Comparison of ENCODE assay signal across 19 mouse cellular contexts in the genomic region with DNA sequence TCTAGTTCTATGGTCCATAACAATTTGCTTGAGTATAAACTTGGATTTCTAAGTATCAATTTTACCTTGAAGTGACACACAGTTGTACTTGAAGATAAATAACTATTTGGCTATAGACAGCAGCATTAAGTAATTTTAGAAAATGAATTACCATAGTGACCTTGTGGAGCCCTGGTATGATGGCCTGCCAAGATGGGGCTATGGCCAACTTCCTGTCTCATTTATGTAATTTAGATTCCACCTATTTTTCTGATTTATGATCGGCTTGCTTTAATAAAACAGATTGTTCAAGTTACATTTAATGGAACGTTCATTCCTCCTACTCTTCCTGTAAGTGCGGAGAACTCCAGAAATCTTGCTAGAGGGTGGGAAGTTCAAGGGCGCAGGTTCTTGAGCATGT.
A peak's percentile ranks its signal among the peaks of the same experiment; 100 is the strongest.
DNase-seq lines count a peak whose midpoint lies in the region; ATAC-seq lines count a peak whose summit lies in the region.
"Had no signal": no experiment of that assay in that cellular context is flagged by ENCODE, and none has a peak within 500 bp of the region (broad histone marks: within the 10 kb centered on the region; RNA-seq: fewer than 3 reads in every experiment).

No protein-coding gene starts in this region.

- no peak overlapping the region for H3K4me3 ChIP-seq in kidney, embryonic 16.5 days (ENCODE audit: low read length)
- H3K4me3 ChIP-seq: embryonic facial prominence, embryonic 13.5 days; forebrain, embryonic 12.5 days; heart, adult 2 months; heart, embryonic 12.5 days; hindbrain, embryonic 10.5 days had no signal

- no peak overlapping the region for H3K27ac ChIP-seq in kidney, embryonic 16.5 days (ENCODE audit: low read length)
- H3K27ac ChIP-seq: embryonic facial prominence, embryonic 13.5 days; forebrain, embryonic 12.5 days; heart, adult 2 months; hindbrain, embryonic 10.5 days; hindbrain, embryonic 14.5 days had no signal

- no peaks in the 10 kb centered on the region for H3K9me3 ChIP-seq in kidney, embryonic 16.5 days (ENCODE audit: low read length)
- H3K9me3 ChIP-seq: embryonic facial prominence, embryonic 13.5 days; forebrain, embryonic 12.5 days; heart, embryonic 12.5 days; hindbrain, embryonic 10.5 days had no signal

- H3K36me3 ChIP-seq in kidney, embryonic 16.5 days (ENCODE audit: insufficient read depth, low read length): no peaks in the 10 kb centered on the region
- H3K36me3 ChIP-seq: embryonic facial prominence, embryonic 13.5 days; forebrain, embryonic 12.5 days; heart, embryonic 12.5 days; hindbrain, embryonic 10.5 days had no signal

- ATAC-seq in kidney, embryonic 16.5 days (ENCODE audit: low FRiP score, low TSS enrichment): no peak
- ATAC-seq: forebrain, embryonic 16.5 days had no signal

- WGBS in kidney, embryonic 16.5 days: 66% methylated on average over 4 of the region's 4 CpGs

- H3K27me3 ChIP-seq in kidney, embryonic 16.5 days (ENCODE audit: insufficient read depth, low read length): no peaks in the 10 kb centered on the region
- H3K27me3 ChIP-seq: forebrain, embryonic 12.5 days; heart, embryonic 12.5 days had no signal

- no peaks in the 10 kb centered on the region for H3K4me1 ChIP-seq in kidney, embryonic 16.5 days (ENCODE audit: insufficient read depth, low read length)
- H3K4me1 ChIP-seq: forebrain, embryonic 12.5 days; heart, embryonic 12.5 days; hindbrain, embryonic 10.5 days had no signal

- H3K9ac ChIP-seq in kidney, embryonic 16.5 days (replicated peaks; ENCODE audit: low read length): no peak overlapping the region
- H3K9ac ChIP-seq: embryonic facial prominence, embryonic 13.5 days; forebrain, embryonic 12.5 days; heart, embryonic 12.5 days; hindbrain, embryonic 14.5 days had no signal

- peak; percentile 57 for DNase-seq in heart, adult 11 months
- no peak for DNase-seq in heart, adult 9 months (ENCODE audit: low spot score in 2 of 2)
- peak; percentile 15 for DNase-seq in kidney, postnatal 14 days
- DNase-seq in adrenal gland, adult 8-10 months: peak; percentile 48
- DNase-seq in adrenal gland, postnatal 36 days: peak; percentile 44 to 67
- DNase-seq in testis, postnatal 10 days (ENCODE audit: low spot score): no peak
- no peak for DNase-seq in layer of hippocampus, postnatal 14 days (ENCODE audit: low spot score in 2 of 2)
- DNase-seq: cerebellum, adult 11-12 months; cerebellum, adult 9-10 months; cerebellum, postnatal 25 days; gastrocnemius, postnatal 10 days; heart, adult 2 months had no signal

- no peak overlapping the region for H3K4me2 ChIP-seq in kidney, embryonic 16.5 days (replicated peaks; ENCODE audit: low read depth, low read length)
- H3K4me2 ChIP-seq: embryonic facial prominence, embryonic 13.5 days; forebrain, embryonic 12.5 days; heart, embryonic 12.5 days; hindbrain, embryonic 14.5 days had no signal

Comparison
In these comparisons a context has a peak if more than half of its experiments do, and no peak if none do; other contexts are left out.
1. DNase-seq: peak in heart, adult 11 months (single experiment), kidney, postnatal 14 days (single experiment), adrenal gland, adult 8-10 months (single experiment) and adrenal gland, postnatal 36 days (2 of 2); none in heart, adult 9 months (0 of 2), testis, postnatal 10 days (single experiment) and layer of hippocampus, postnatal 14 days (0 of 2).